Mouse (Mus musculus) megakaryocyte progenitor cell, adult 5-6 weeks (primary cell): ENCODE results near the gene Fbxo2. TPM values are rescaled to one million over a fixed set of nuclear protein-coding genes. Genes with fewer than 3 reads are reported as not detected.

Experiments
- ATAC-seq: replicated peaks from 2 replicates; pipeline ENCODE4 v1.8.0; 2016; ENCODE audit warnings: mild to moderate bottlenecking, moderate TSS enrichment, inconsistent platforms; ENCODE audit not compliant: poor library complexity
- total RNA-seq, 2 experiments: library from RNA; stranded (forward) in 1 of 2; stranded (reverse) in 1 of 2; fragments of 157-497, 149-512 nt in 1 of 2; fragments of 200-1000 nt in 1 of 2; gene quantifications; 2 replicates each; pipeline versions ENCODE4 v1.2.3 to v1.2.4; 2015 to 2017

The Fbxo2 gene
- total RNA-seq, 2 experiments from 2014 or later: not detected

DNA sequence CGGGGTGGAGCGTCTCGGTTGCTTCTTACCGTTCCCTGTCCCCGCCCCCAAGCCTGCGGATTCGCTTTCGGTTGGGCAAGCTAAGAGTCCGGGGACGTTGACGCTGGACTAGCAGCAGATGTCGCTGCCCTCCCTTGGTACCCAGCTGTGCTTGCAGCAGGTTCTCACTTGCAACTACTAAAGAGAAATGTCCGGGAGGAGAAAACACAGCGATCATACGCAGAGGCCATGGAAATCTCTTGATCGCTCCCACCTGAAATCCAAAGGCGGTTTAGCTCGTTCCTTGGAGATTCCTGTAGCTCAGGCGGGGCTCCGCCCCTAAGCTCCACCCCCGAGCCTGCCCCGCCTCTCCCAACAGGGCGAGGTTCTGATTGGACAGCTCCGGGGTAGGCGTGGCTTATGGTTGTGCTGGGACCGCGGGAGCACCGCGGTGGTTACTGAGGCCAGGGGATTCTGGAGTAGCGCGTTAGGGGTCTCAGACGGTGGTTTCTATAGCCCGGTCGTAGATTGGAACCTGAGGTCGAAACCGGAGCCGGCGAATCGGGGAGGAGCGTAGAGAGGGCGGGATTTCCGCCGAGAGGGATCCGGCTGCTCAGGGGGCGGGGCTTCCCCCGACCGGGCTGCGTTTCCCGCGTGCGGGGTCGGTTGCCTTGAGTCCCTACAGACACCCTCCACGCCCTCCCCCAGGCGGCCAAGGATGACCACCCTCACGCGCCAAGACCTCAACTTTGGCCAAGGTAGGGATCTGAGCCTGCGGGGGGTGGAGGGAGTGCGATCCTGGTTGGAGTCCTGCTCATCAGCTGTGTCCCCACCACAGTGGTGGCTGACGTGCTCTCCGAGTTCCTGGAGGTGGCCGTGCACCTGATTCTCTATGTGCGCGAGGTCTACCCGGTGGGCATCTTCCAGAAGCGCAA is 20.1 kb upstream of the Fbxo2 start:
- peak; percentile 89 for ATAC-seq

DNA sequence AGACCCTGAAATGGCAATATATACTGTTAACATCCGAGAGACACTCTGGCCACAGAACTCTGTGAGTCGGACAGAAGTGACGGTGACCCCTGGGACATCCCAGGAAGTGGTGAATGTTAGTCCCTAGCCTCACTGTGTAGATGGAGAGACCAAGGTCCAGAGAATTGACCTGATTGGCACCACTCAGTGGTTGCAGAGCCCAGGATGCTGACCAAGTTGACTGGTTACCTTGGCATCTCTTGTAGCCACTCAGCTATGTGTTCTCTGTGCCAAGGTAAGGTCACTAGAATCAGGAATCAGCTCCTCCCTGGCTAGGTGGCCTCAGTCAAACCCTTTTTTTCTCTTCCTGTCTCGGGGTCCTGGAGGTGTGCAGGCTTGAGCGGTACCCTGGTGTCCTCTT is 16.7 kb upstream of the Fbxo2 start:
- no peak for ATAC-seq

DNA sequence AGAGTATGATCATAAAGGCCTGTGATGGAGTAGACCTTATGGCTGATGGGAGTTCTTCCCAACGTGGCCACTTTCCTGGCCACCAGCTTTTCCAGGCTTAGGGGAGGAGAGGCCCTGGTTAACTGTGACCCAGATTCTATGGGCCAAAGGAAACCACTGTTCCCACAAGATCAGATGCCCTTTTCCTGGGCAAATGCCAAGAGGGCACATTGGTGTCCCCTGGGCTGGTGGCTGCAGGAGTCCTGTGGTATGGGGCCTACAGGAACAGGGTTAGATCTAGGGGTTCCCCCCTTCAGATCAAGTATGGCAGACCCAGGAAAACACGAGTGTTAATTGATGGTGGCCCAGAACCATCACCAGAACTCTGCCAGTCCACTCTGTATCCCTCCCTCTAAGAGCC is 12.7 kb upstream of the Fbxo2 start:
- ATAC-seq: no peak

DNA sequence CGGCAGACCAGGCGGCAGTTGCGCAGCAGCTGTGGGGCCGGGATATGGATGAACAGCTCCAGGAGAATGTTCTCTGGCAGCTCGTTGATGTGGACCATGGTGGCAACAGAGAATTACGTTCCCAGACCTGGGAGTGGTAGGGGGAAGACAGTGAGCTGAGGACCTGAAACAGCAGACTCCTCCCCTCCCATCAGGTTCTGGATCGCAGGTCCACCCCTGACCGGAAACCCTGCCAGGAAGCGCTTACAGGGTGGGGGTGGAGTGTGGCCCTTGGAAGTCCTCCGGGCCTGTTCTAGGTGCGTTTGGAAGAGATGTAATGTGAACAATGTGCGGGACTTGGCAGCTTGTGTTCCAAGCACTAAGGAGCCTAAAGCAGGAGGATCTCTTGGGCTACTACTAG is 10.9 kb upstream of the Fbxo2 start:
- ATAC-seq: no peak

DNA sequence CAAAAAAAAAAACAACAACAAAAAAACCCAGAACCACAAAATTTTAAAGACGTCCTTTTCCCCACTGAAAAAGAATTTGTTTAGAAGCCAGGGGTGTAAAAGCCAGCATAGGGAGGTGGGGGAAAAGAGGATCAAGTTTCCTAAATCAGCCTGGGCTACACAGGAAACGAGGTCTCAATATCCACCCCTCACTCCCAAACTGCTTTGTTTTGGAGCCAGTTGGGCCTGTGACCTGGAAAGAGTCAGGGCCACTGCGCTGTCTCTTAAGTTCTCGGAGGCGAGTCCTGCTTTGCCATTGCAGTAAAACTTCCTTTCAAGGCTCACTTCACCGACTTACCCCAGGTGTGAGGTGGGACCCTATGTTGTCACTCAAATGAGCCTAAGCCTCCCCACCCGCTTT is 10.2 kb upstream of the Fbxo2 start:
- no peak for ATAC-seq

DNA sequence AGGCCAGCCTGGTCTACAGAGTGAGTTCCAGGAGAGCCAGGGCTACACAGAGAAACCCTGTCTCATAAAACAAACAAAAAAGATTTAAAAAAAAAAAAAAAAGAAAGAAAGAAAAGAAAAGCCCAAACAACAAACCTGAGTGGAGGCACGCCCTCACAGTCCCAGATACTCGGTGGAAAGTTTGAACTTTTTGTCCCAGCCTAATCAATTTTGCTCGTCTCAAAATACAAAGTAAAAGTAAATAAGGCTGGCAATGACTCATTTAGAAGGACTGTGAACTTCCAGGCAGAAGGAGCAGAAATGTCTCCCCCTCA is 9.5 kb upstream of the Fbxo2 start:
- ATAC-seq: no peak

DNA sequence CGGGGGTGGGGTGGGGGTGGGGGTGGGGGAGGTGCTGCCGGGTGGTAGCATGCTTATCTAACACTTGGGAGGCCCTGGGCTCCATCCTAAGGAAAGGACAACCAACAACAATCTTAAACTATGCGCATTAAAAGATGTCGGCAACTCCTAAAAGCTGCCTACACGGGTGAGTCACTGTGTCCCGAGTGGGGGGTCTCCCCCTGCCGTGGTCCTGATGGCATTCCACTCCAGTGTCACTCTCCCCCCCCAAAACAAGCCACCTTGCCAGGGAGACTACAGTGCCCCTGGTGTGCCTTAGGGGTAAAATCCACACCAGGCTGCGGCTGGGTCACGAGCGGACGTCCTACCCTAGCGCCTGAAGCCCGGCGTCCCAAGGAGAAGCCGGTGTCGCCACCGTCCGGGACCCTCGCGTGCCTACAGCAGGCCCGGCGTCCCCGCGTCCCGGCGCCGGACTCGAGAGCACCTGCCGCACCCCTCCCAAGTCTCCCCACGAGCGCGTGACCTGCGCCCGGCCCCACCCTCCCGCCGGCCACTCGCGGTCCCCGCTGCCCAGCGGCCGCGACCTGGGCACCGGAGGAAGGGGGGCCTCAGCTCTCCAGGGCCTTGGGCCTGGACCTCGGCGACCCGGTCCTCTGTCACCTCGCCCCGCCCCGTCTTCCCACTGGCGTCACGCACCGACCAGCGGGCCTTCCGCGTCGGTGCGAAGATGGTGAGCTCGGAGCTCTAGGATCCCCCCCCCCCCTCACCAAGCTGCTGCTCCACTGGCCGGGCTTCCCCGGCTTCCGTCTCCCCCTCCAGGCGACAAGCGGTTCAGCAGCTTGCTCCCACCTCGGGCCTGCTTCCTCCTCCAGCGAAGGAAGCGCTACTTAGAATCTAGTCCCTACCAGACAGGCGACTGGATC is 8.9 kb upstream of the Fbxo2 start, which contains the start of gene Fbxo6:
TSS of gene Fbxo6 (minus strand) at position 874 of the 902 bp plus-strand sequence.
- peak; percentile 90 for ATAC-seq

DNA sequence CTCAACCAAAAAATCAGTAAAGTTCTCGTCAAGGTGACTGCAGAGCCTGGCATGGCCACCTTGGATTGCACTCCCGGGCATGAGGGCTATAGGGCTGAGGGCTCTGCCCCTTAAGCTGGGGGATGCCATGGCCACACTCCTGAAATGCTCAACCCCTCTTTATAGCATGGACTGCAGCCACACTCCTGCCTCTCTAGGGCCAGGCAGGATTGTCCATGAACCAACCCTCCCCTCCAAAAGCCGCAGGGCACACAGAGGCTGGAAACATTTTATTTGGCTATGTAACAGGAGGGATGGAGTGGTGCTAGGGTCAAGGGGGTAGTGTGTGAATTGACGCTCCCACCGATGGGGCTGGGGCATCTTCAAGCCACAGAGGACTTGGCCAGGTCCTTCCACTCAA is 7.9 kb upstream of the Fbxo2 start:
- ATAC-seq: no peak

DNA sequence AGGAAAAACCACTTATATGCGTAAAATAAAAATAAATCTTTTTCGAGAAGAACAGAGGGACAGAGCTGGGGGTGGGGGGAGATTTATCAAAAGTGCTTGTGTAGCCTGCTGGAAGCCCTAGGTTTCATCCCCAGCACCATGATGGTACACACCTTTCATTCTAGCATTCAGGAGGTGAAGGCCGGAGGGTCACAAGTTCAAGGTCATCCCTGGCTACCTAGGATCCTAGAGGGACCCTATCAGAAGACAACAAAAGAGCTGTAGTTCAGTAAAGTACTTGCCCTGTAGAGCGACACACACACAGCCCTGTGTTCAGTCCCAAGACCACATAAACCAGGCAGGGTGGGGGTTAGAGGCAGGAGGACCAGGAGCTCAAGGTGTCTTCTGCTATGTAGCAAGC is 6.4 kb upstream of the Fbxo2 start:
- no peak for ATAC-seq

DNA sequence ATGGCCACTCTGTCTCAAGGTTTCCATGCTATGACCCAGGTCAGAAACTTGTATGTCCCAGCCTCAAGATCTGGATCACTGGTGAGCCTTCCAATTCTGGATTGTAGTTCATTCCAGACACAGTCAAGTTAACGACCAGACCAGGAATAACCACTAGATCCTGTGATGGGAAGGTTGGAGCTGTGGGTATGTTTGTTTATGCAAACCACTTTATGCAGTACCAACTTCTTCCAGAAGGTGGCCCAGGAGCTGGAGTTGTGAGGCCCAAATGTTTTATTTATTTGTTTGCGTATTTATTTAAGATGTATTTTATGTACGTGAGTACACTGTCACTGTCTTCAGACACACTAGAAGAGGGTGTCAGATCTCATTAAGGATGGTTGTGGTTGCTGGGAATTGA is 5.4 kb upstream of the Fbxo2 start:
- ATAC-seq: no peak

DNA sequence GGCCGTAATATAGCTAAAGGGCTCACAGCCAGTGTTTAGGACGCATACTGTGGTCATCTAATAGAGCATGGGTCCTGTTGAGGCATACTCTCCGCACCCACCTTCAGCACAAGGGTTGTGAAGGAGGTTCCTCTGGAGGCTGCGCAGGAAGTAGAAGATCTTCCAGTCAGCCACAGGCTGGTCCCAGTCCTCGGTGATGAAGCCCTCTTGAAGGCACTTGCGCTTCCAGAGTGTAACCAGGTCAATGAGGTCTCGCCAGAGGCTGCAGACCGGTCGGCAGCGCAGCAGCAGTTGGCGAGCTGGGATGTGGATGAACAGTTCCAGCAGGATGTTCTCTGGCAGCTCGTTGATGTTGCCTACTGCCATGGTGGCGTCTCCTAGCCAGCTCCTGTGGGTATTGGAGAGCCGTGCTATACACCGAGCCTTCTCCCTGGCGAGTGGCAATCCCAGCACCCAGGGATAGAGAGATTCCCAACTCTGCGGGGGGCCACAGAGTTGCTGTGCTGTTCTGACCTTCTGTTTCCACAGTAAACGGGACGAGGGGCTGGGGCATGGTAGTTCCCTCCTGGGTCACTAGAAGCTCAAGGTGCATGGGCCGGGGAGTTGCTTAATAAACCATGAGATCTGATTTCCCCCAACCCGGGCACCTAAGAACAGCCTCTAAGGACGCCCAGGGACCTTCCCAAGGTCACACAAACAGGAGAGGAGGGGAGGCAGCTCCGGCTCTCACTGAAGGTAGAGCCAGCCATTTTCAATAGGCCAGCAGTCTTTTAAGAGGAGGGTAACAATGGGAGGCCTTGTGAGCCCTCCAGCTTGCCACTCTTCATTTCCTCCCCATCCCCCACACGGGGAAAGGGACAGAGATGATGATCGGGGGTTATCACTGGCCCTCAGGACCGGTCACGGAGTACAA is 1.7 kb upstream of the Fbxo2 start:
- ATAC-seq: no peak

DNA sequence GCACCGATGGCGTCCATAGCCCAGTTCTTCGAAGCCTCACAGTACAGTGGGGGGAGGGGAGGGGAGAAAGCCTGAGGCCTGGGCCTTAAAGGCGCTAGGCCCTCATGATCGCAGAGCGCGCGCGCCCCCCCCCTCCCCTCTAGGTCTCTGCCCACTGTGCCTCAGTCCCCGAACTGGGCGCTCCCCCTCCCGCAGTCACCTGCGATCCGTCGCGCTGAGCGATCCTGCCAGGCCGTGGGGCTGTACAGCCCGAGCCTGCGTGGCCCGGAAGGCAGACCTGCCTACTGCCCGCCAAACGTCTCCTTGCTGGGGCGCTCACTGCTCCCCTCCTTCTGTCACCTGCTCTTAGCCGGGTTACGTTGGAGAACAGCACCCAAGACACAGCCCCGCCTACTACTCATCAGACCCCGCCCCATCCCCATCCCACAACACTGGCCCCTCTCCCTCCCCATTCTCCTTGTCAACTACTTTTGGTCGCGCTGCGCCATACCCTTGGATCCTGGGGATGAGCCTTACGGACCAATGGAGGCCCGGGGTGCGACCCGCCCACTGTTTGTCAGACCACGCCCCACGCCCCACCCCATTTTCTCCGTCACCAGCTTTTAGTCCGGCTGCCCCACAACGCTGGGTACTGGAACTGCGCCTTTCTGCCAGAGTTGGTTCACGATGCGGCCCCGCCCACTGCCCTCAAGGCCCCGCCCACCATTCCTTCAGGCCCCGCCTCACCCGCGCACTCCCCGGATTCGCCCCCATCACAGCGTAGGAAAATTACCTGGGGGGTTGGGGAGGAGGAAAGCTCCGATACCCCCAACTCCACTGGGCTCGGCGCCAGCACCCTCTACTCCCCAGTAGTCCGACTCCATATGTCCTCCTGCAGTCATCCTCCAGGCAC is 631 bp upstream of the Fbxo2 start:
- ATAC-seq: peak; percentile 73

DNA sequence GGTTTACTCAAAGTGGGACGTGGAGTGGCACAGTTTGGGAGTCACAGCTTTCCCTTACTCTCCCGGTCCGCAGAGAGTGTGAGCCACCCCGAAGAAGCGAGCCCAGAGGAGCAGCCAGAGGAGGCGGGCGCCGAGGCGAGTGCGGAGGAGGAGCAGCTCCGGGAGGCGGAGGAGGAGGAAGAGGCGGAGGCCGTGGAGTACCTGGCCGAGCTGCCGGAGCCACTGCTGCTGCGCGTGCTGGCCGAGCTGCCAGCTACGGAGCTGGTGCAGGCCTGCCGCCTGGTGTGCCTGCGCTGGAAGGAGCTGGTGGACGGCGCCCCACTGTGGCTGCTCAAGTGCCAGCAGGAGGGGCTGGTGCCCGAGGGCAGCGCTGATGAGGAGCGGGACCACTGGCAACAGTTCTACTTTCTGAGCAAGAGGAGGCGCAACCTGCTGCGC is 3.6 kb downstream of the Fbxo2 start:
- peak; percentile 61 for ATAC-seq

DNA sequence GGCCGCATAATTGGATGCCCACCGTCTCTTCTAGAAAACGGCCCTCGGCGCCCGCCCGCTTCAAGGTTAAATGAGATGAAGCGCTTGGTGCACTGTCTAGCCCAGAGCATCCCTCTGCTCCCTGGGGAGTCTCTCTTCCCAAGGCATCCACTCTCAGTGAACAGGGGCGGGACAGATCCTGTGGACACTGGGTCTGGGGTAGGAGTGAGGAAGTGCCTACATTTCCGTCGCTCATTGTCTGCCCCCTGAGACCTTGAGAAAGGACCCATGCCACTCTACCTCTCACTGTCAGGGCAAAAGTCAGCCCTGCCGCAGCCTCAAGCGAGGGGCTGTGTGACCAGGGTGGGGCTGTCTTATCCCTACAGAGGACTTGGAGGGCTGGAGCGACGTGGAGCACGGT is 4.0 kb downstream of the Fbxo2 start:
- no peak for ATAC-seq

DNA sequence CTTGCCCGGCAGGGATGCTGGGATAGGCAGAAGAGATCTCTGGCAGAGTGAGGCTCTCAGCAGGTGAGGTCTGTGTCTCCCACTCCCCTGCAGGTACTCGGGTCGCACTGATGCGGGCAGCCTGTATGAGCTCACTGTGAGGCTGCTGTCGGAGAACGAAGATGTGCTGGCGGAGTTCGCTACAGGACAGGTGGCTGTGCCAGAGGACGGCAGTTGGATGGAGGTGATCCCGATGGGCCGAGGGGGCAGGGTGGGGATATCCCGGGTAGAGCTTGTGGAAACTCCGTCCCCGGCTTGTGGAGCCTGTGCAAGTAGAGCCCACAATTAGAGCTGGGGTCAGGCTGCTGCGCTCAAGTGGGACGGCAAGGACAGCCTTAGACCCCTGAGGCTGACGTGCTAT is 5.1 kb downstream of the Fbxo2 start:
- no peak for ATAC-seq

DNA sequence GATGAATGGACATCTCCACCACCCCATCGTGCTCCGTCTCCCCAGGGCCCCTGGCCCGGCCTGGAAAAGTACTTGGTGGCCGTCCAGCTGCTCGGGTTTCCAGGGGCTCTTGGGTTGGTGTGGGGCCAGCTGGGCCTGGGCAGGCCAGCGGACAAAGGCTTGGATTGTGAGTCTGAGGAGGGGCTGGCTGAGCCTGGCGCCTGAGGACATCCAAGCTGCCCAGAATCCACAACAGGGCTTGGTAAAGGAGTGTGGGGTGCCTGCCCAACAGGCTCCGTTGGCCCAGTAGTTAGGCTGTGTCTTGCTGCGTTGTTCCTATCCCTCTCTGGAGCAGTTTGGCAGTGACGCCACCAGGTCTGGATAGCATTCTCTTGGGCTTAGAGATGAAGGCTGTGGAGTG is 6.0 kb downstream of the Fbxo2 start:
- ATAC-seq: no peak

DNA sequence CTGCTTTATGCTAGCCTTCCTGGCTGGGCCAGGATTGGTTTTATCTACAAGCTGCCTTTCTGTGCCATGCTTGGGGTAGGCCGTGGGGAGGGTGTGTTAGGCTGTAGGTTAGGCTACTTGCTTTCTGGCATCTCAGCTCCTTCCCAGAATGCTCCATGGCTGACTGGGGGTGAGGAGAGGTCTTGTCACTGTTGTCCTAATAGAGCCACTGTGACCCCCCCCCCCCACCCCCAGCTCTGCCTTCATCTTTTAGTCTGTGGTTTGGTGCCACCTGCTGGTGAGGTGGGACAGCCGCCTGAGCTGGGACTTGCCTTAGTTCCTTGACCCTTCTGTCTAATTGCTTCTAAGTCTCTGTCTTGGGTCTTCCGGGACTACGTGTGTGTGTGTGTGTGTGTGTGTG is 6.6 kb downstream of the Fbxo2 start:
- ATAC-seq: 0 out of 2 replicates have a peak, but pooled peaks have one; percentile 21

DNA sequence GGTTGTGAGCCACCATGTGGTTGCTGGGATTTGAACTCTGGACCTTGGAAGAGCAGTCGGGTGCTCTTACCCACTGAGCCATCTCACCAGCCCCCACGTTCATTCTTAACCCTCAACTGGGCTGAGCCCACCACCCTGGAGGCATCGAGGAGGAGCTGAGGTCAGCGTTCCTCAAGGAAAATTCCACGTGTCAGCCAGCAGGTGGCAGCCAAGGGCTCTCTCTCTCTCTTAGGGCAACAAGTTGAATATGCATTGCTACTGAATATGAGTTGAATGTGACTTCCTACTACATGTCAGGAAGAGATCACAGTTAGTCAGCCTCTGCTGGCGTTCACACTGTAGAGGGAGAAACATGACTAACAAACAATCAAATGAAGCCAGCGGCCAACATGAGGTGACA is 7.9 kb downstream of the Fbxo2 start:
- ATAC-seq: peak; percentile 62

DNA sequence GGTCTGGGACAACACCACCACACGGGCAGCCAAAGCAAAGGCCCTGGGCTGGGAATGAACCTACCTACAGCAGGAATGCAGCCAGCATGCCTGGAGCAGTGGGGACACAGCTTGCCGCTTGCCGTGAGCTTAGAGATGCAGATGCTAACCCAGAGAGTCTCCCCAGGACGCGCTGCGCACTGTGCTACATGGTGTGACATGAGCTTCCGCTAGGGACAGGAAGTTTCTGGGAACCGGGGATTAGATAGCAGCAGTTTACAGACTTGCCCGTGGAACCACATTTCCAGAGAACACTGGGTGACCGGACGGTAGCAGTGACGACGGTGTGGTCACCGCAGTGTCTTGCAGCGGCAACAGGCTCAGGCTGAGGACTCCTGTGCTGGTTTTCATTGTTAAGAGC is 9.2 kb downstream of the Fbxo2 start:
- ATAC-seq: 0 out of 2 replicates have a peak, but pooled peaks have one; percentile 3

DNA sequence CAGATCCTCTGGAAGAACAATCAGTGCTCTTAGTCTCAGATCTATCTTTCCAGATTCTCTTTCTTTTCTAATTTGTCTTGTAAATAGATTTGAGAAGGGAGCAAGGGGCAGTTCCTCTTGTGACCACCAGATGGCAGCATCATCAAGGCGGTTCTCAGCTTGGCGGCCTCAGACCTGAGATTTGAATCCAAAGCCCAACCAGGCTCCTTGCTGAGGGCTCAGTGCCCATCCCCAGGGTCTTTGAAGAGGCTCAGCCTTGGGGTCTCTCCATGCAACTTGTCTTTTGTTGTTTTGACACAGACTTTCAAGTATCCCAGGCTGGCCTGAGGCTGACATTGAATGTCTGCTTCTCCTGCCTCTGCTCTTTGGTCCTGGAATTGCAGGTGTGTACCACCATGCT is 10.4 kb downstream of the Fbxo2 start:
- ATAC-seq: peak; percentile 43
